Mouse (Mus musculus) hindbrain, embryonic 10.5 days (tissue): ENCODE results near the gene Gpr152. TPM values are rescaled to one million over a fixed set of nuclear protein-coding genes. Genes with fewer than 3 reads are reported as not detected.
A peak's percentile ranks its signal among the peaks of the same experiment; 100 is the strongest.

Experiments used
- DNase-seq: peaks from one replicate; pipeline ENCODE4 v3.0.0-alpha.2; 2017; ENCODE audit warnings: low spot score
- H3K27ac ChIP-seq: fragments of 300-500 bp; sonication (generic); 2 replicates; pipeline ENCODE4 v1.5.1; 2016; ENCODE audit warnings: mild to moderate bottlenecking, moderate library complexity
- H3K27me3 ChIP-seq: fragments of 300-500 bp; sonication (generic); 2 replicates; pipeline ENCODE4 v1.6.1; 2016; ENCODE audit warnings: mild to moderate bottlenecking; ENCODE audit not compliant: poor library complexity, insufficient read depth, severe bottlenecking
- H3K36me3 ChIP-seq: fragments of 300-500 bp; sonication (generic); 2 replicates; pipeline ENCODE4 v1.6.1; 2016; ENCODE audit warnings: mild to moderate bottlenecking, moderate library complexity
- H3K4me1 ChIP-seq: fragments of 300-500 bp; sonication (generic); replicated peaks from 2 replicates; pipeline ENCODE4 v1.6.1; 2016; ENCODE audit warnings: mild to moderate bottlenecking
- H3K4me3 ChIP-seq: fragments of 300-500 bp; sonication (generic); 2 replicates; pipeline ENCODE4 v1.5.1; 2016; ENCODE audit warnings: mild to moderate bottlenecking, moderate library complexity
- H3K9me3 ChIP-seq: fragments of 300-500 bp; sonication (generic); 2 replicates; pipeline ENCODE4 v1.6.1; 2016; ENCODE audit warnings: mild to moderate bottlenecking, moderate library complexity
- WGBS: fragments of 180-500 bp; shearing (Covaris S2); methylation state at CpG from one replicate; pipeline ENCODE4 v1.1.7; 2016; 5-methylcytosine and 5-hydroxymethylcytosine counted together
- polyA plus RNA-seq: library from polyadenylated mRNA; unstranded; fragments of >200 nt; fragmentation: Nextera tagmentation; extraction: Ambion mirVana; gene quantifications from 2 replicates; pipeline ENCODE4 v1.2.1, GENCODE M21; 2016

Gpr152 gene
- polyA plus RNA-seq, 1 experiment from 2014 or later, result not detected

DNA sequence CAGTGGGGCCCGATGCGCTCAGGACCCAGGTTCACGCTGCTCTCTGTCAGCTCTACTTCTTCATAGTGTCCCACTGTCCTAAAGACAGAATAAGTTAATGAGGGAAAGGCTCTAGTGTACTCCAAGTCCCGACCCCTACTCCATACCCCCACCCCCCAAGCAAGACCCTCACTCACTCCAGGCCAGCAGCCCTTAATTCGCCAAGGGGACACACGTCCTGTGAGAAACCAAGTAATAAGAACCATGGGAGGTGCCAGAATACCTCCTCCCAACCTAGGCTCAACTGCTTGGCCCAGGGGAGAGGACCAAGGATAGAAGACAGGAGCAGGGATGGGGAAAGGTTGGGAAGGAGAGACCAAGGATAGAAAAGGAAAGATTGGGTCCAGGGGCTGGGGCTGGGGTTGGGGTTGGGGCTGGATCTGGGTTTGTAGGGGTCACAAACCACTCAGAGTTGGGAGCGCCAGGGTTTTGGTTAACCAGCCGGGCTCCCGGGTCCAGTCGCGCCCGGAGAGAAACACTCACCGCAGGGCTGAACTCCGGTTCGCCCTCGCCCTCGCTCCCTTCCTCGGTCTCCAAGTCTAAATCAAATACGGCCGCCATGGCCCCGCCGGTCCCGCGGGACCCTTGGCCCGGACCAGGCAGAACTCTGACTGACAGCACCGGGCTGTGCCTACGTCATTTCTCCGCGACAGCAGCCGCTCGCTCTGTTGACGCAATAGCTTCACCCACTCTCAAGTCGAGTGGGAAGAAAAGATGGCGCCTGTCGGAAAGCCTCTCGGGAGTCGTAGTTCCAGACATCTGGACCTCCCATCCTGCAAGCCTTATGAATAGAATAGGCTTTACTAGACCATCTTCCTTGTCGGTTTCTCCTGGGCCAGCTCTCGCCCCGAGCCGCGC, 23.3 kb downstream of the Gpr152 start, which contains the start of gene Rps6kb2:
Gene Rps6kb2 (minus strand): TSS at position 709 of the 897 bp plus-strand sequence.
- peak within 1 kb of the TSS; percentile 86 for H3K27ac ChIP-seq
- H3K9me3 ChIP-seq, result no peaks in the 10 kb centered on the region
- peaks cover 39% of the 10 kb centered on the region for H3K36me3 ChIP-seq
- peak within 1 kb of the TSS; percentile 82 for H3K4me3 ChIP-seq
- WGBS, result 6% methylated on average over 42 of the region's 42 CpGs
- DNase-seq, result peak; percentile 95
- peaks cover 25% of the 10 kb centered on the region for H3K4me1 ChIP-seq
- no peaks in the 10 kb centered on the region for H3K27me3 ChIP-seq

DNA sequence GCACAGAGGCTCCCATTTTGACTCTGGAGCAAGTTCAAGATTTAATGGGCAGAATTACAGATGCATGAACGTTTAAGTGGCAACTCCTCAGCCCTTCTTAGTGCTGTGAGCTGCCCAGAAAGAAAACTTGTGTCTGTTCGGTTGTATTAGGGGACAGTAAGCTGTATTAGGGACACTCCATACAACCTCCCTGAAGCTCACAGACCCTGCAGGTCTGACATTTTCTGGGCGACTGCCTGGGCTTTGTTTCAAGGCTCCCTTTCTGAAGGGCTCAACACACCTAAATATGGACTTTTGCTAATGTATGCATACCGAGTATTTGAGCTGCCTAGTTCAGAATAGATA, 23.9 kb downstream of the Gpr152 start:
- WGBS, result 36% methylated on average over 4 of the region's 4 CpGs
- no peak for DNase-seq
- Histone ChIP-seq H3K4me3 (peak overlapping the region; percentile 82), H3K9me3 (no peaks in the 10 kb centered on the region), H3K27me3 (no peaks in the 10 kb centered on the region), H3K36me3 (peaks cover 32% of the 10 kb centered on the region), H3K27ac (peak overlapping the region; percentile 86), H3K4me1 (peaks cover 25% of the 10 kb centered on the region)

DNA sequence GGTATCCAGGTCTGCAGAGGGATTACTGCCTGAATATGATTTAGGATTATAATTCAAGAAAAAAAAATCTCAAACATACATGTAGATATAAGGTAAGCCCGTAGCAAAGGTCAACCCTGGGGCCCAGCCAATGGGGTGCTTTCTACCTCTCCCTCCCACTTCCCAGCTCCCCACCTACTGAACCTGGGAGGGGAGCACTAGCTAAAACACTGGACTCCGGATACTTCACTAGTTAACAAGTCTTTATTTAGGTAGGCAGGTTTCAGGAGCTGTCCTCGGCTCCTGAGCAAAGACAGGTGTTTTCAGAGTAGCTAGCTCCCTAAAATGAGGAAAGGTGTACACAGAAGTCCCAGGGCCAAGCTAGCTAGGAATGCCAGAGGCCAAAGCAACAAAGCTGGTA, 24.5 kb downstream of the Gpr152 start:
- Histone ChIP-seq H3K27ac (peak overlapping the region; percentile 86; the same call in 1 of the 2 replicates), H3K9me3 (no peaks in the 10 kb centered on the region), H3K4me1 (peaks cover 25% of the 10 kb centered on the region), H3K36me3 (peaks cover 27% of the 10 kb centered on the region), H3K27me3 (no peaks in the 10 kb centered on the region), H3K4me3 (no peak overlapping the region)
- 85% methylated on average over 3 of the region's 3 CpGs for WGBS
- no peak for DNase-seq

DNA sequence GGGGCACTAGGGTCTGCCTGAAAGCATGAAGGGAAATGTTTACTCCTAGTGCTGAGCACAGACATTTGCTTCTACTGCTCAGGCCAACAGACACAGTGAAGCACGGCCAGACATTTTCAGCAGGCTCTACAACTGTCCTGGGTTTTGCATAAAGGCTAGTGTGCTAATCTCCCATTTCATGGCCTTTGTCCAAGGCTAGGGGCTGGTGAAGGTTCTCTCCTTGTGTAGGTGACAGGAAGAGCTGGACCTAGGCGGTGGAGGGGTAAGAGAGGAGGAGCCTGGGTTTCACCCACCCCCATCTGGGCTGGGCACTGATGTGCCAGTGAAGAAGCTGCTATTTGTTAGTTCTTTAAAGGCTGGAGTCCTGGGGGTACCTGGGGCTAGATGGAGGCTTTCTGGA, 25.1 kb downstream of the Gpr152 start:
- DNase-seq, result no peak
- Histone ChIP-seq H3K27me3 (no peaks in the 10 kb centered on the region), H3K4me1 (peaks cover 28% of the 10 kb centered on the region), H3K36me3 (peaks cover 20% of the 10 kb centered on the region), H3K27ac (peak overlapping the region; percentile 40; the same call in 1 of the 2 replicates), H3K9me3 (no peaks in the 10 kb centered on the region), H3K4me3 (no peak overlapping the region)
- 75% methylated on average over 2 of the region's 2 CpGs for WGBS

DNA sequence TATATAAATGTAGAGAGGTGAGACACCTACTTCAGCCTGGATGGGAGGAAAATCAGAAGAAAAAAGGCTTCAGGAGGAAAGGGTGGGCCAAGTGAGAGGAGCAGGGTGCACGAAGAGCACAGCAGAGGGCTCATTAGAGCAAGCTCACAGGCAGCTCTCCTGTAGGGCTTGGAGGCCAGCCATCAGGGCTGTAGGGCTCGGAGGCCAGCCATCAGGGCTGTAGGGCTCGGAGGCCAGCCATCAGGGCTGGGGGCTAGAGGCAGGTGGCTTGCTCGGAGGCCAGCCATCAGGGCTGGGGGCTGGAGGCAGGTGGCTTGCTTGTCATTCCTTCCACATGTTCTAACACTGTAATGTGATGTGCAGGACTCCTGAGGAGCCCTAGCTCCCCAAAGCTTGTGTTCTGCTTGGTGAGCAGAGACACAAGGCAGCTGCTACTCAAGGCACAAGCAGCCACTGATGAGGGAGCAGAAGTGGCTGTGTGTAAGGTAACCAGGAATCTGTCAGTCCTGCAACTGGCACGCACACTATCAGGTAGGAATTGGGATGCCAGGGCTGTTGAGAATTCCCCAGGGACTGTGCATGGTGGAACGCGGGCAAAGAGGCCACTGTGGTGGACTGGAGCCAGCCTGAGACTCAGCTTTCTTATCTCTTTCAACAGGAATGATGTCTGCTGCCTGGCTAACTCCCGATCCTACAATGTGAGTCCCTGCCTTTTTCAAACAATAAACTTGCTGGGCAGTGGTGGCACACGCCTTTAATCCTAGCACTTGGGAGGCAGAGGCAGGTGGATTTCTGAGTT, 27.3 kb downstream of the Gpr152 start:
- 83% methylated on average over 9 of the region's 9 CpGs for WGBS
- Histone ChIP-seq H3K27me3 (peaks cover 13% of the 10 kb centered on the region), H3K27ac (no peak overlapping the region), H3K36me3 (peaks cover 1% of the 10 kb centered on the region), H3K4me1 (peaks cover 48% of the 10 kb centered on the region), H3K9me3 (no peaks in the 10 kb centered on the region), H3K4me3 (no peak overlapping the region)
- DNase-seq, result no peak

DNA sequence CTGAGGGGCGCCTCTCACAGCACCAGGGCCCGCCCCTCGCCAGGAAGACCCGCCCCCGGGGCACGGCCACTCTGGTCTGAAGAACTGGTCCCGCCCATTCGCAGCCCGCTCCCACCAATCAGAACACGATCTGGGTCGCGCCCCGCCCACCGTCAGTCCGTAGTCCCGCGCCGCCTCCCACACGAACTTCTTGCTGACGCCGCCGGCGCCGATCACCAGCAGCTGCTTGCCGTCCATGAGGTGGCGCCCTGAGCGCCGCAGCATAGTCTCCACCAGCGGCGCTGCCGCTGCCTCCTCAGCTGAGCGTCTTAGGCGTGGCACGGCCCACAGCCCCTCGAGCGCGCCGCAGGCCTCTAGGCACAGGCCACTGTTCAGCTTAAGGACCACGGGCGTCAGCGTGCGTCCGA, 29.8 kb downstream of the Gpr152 start:
- under 1% methylated on average over 43 of the region's 43 CpGs for WGBS
- Histone ChIP-seq H3K27me3 (peaks cover 13% of the 10 kb centered on the region), H3K9me3 (no peaks in the 10 kb centered on the region), H3K36me3 (no peaks in the 10 kb centered on the region), H3K4me1 (peaks cover 37% of the 10 kb centered on the region), H3K27ac (peak overlapping the region; percentile 89), H3K4me3 (peak overlapping the region; percentile 50)
- DNase-seq, result peak; percentile 100

DNA sequence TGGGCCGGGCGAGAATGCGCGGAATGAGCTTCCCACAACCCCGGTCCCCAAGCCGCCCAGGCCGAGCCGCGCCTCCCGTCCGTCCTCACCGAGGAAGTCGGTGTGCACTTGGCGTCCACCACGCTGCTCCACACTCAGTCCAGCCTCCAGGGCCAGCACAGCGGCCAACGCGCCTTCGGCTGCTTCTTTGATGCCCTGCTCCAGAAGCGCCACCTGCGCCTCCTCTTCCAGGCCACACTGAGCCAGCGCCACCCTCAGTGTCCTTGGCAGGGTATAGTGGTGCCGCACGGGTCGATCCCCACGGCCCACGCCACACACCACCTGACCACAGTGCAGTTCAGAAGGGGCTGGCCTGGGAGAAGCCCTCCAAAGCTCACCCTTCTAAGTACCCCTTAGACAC, 30.2 kb downstream of the Gpr152 start:
- Histone ChIP-seq H3K4me1 (peaks cover 38% of the 10 kb centered on the region), H3K9me3 (no peaks in the 10 kb centered on the region), H3K4me3 (peak overlapping the region; percentile 50), H3K36me3 (no peaks in the 10 kb centered on the region), H3K27ac (peak overlapping the region; percentile 89), H3K27me3 (peaks cover 13% of the 10 kb centered on the region)
- WGBS, result 9% methylated on average over 27 of the region's 27 CpGs
- no peak for DNase-seq

DNA sequence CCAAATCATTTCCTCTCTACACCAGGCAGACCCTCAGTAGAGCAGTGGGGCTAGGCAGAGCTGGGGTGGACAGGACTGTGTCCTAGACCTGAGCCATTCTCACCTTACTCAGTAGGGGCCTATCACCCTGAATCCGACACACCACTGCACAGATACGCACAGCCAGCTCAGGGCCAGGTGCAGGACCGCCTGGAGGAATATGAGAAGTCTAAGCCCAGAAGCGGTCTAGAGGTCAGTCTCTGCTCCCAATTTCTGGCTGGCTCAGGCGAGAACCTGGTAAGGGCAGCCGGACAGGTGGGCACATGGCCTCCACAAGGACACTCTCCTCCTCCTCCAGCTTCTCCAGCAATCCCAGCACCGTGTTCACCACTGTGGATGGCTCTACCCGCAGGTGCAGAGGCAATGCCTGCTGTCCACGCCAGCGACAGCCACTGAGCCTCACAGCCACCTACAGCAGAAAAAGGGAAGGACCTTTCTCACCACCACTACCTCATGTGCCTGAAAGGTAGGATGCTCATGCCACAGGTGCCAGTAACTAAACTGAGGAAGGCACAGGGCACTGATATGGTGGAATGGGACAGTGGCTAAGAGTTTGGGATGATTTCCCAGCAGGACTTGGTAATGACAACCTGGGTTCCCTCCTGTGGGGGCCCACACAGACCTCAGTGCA, 31.3 kb downstream of the Gpr152 start:
- peak overlapping the region; percentile 89 for H3K27ac ChIP-seq
- DNase-seq, result no peak
- WGBS, result 86% methylated on average over 10 of the region's 10 CpGs
- H3K4me1 ChIP-seq, result peaks cover 42% of the 10 kb centered on the region
- H3K9me3 ChIP-seq, result no peaks in the 10 kb centered on the region
- H3K36me3 ChIP-seq, result no peaks in the 10 kb centered on the region
- H3K4me3 ChIP-seq, result peak overlapping the region; percentile 50
- peaks cover 13% of the 10 kb centered on the region for H3K27me3 ChIP-seq

DNA sequence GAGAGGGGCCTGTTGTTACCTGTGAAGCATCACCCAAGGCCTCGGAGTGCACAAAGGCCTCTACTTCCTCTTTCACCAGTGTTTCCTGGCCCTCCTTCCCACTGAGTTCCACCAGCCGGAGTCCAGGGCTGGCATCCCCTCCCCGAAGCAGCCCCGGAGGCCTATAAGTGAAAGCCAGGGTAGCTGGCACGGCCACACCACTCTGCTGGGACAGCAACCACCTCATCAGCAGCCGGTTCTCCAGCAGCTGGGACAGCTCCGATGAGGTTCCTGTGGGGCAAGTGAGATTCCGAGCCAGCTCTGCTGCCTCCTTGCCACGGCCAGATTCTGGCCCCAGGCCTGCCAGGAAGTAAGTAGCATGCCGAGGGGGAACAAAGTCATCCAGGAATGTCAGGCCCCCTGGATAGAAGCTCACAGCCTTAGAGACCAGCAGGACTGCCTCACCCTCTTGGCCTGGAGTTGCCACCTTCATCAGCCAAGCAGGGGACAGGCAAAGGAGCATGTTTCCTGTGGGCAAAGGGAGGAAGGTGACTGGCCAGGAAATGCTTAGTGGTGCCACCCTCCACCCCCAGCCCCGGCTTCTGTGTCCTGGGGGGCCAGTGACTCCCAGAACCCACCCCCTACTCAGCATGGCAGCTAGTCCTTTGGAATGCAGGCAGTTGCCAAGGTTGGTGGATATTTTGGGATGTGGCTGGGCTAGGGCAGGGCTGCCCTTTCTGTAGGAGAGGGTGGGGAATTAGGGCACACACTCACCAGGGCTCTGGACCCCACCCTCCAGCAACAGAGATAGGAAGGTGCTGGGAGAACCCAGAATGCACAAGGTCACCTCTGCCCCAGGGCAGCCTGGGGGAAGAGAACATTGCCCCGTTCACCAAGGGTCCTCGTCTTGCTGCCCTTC, 32.1 kb downstream of the Gpr152 start:
- Histone ChIP-seq H3K27me3 (peaks cover 13% of the 10 kb centered on the region), H3K27ac (peak overlapping the region; percentile 64), H3K4me3 (no peak overlapping the region; the same call in 1 of the 2 replicates), H3K4me1 (peaks cover 44% of the 10 kb centered on the region), H3K36me3 (no peaks in the 10 kb centered on the region), H3K9me3 (no peaks in the 10 kb centered on the region)
- 67% methylated on average over 13 of the region's 13 CpGs for WGBS
- no peak for DNase-seq

DNA sequence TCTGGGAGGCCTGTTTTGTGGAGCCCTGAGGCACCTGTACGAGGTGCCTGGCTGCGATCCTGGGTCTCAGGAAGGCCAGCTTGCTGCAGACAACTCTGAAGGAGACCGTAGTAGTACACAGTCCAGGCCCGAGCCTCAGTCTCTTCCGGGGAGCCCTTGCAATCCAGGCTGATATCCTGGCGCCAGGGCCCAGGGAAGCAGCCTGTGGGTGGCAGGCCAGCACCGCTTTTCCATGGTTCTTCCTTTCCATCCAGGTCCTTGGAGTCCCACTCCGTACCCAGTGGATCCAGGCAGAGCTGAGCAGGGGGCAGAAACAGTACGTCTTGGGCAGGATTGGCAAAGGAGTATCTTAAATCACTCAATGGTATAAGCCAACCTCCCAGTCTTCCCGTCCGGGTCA, 33.3 kb downstream of the Gpr152 start:
- Histone ChIP-seq H3K27ac (no peak overlapping the region), H3K9me3 (no peaks in the 10 kb centered on the region), H3K36me3 (no peaks in the 10 kb centered on the region), H3K4me1 (peaks cover 44% of the 10 kb centered on the region), H3K27me3 (peaks cover 16% of the 10 kb centered on the region), H3K4me3 (no peak overlapping the region)
- WGBS, result 63% methylated on average over 11 of the region's 11 CpGs
- no peak for DNase-seq

DNA sequence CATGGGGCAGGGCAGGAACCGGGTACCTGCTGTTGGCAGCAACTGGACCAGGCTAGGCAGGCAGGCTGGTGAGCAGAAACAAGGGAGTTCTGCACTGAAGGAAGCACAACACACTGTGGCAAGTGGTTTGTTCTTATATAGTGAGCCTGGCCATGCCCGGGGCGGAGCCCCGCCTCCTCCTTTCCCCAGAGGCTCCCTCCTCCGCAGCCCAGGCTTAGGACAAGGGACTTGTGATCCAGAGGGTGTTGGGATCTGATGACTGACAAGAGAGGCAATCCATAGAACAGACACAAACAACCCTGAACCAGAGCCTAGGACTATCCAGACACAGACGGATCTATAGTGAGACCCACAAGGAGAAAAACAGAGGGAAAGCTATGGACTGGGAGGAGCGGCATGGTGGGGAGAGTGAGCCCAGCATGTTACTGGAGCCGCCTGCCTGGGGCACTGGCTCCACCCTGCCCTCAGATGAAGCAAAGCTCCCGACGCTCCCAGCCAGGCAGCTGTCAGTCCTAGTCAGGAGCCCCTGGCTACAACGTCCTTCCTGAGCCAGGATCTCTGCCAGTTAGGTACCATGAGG, 35.9 kb downstream of the Gpr152 start, which contains the start of gene Carns1:
Gene Carns1 (minus strand): TSS at position 112 of the 580 bp plus-strand sequence.
- Histone ChIP-seq H3K27ac (peak within 1 kb of the TSS; percentile 73), H3K9me3 (no peaks in the 10 kb centered on the region), H3K36me3 (no peaks in the 10 kb centered on the region), H3K4me1 (peaks cover 34% of the 10 kb centered on the region), H3K4me3 (peak within 1 kb of the TSS; percentile 39), H3K27me3 (peaks cover 16% of the 10 kb centered on the region)
- 5% methylated on average over 11 of the region's 11 CpGs for WGBS
- no peak for DNase-seq
